Comparison of ENCODE assay signal across 16 mouse cellular contexts in genomic region chr9:118813492-118813891, GRCm38 (mm10).
"Had no signal": no experiment of that assay in that cellular context is flagged by ENCODE, and none has a peak within 500 bp of the region (broad histone marks: within the 10 kb centered on the region; RNA-seq: fewer than 3 reads in every experiment).

No protein-coding gene starts in this region.

- H3K36me3 ChIP-seq: neural tube, embryonic 13.5 days; neural tube, embryonic 15.5 days; stomach, embryonic 15.5 days had no signal

- DNase-seq: retina, postnatal 1 day; right cerebral cortex, adult 18-20 months; right cerebral cortex, postnatal 14 days; right cerebral cortex, postnatal 25 days; right cerebral cortex, postnatal 4 days; spleen, adult 18-20 months; thymus, adult 18-20 months; thymus, adult 2 months; thymus, postnatal 14 days; thymus, postnatal 25 days; thymus, postnatal 36 days; thymus, postnatal 4 days had no signal

- H3K9me3 ChIP-seq: neural tube, embryonic 13.5 days; neural tube, embryonic 15.5 days; stomach, embryonic 15.5 days had no signal

- H3K4me2 ChIP-seq: neural tube, embryonic 13.5 days; neural tube, embryonic 15.5 days; stomach, embryonic 15.5 days had no signal

- H3K27me3 ChIP-seq: neural tube, embryonic 13.5 days; neural tube, embryonic 15.5 days; stomach, embryonic 15.5 days had no signal

- H3K4me3 ChIP-seq: neural tube, embryonic 13.5 days; neural tube, embryonic 15.5 days; stomach, embryonic 15.5 days had no signal

- H3K27ac ChIP-seq: neural tube, embryonic 13.5 days; neural tube, embryonic 15.5 days; stomach, embryonic 15.5 days; stomach, postnatal 0 days had no signal

- H3K9ac ChIP-seq: neural tube, embryonic 13.5 days; neural tube, embryonic 15.5 days; stomach, embryonic 15.5 days had no signal
